Mouse (Mus musculus) myocyte (in vitro differentiated cells): Measurements from ENCODE around the gene Nphs2.

ENCODE experiments used
- CEBPB ChIP-seq: IDR thresholded peaks from 2 replicates; pipeline ENCODE4 v1.6.1; 2011; ENCODE audit warnings: mild to moderate bottlenecking, moderate library complexity; ENCODE audit not compliant: poor library complexity, insufficient read depth, severe bottlenecking
- MAX ChIP-seq: IDR thresholded peaks from one replicate; pipeline ENCODE4 v1.6.1; 2011; ENCODE audit warnings: low read depth, mild to moderate bottlenecking, control low read depth
- MYOD1 ChIP-seq, 3 experiments: IDR thresholded peaks; one replicate each; pipeline ENCODE4 v1.6.1; 2011; ENCODE audit warnings: control low read depth in 2 of 3, low read depth in 2 of 3, mild to moderate bottlenecking in 2 of 3, moderate library complexity in 1 of 3; ENCODE audit not compliant: insufficient read length in 2 of 3, control insufficient read depth in 1 of 3
- MYOG ChIP-seq, 3 experiments: IDR thresholded peaks; one replicate each; pipeline ENCODE4 v1.6.1; 2011; ENCODE audit warnings: control low read depth in 2 of 3, low read depth in 2 of 3, mild to moderate bottlenecking in 2 of 3; ENCODE audit not compliant: insufficient read length in 2 of 3, control insufficient read depth in 1 of 3, insufficient read depth in 1 of 3
- POLR2A ChIP-seq: IDR thresholded peaks from one replicate; pipeline ENCODE4 v1.6.1; 2011; ENCODE audit warnings: low read depth, mild to moderate bottlenecking, control low read depth, moderate library complexity; ENCODE audit not compliant: insufficient read length
- USF1 ChIP-seq: IDR thresholded peaks from one replicate; pipeline ENCODE4 v1.6.1; 2011; ENCODE audit warnings: low read depth, mild to moderate bottlenecking, control low read depth, moderate library complexity

GRCm38 (mm10) chr1:156340847-156341246 is 30.3 kb downstream of the Nphs2 start:
- TF ChIP-seq POLR2A, result no peak
- TF ChIP-seq MYOG (IDR thresholded peaks at IDR 0.05; ENCODE audit: control insufficient read depth in 1 of 3, insufficient read depth in 1 of 3, insufficient read length in 2 of 3, low read depth in 2 of 3), result no peak
- TF ChIP-seq USF1, result peak; percentile 91
- TF ChIP-seq MYOD1 (IDR thresholded peaks at IDR 0.05; ENCODE audit: control insufficient read depth in 1 of 3, insufficient read length in 2 of 3, low read depth in 2 of 3), result no peak
- TF ChIP-seq MAX, result no peak
- TF ChIP-seq CEBPB, result no peak
